Mouse (Mus musculus) macrophage (primary cell): ENCODE data around the gene Gm49320. TPM values are rescaled to one million over a fixed set of nuclear protein-coding genes. Genes with fewer than 3 reads are reported as not detected.
A peak's percentile ranks its signal among the peaks of the same experiment; 100 is the strongest.
"Not testable (repeated sequence)": the region's sequence is repeated elsewhere in the genome, so short reads cannot be mapped to it uniquely, and the experiment has no call there.

Experiments
- H3K27ac ChIP-seq: fragments of 350-480 bp; formaldehyde crosslinking; 2 replicates; pipeline ENCODE4 v1.9.0; 2021
- H3K36me3 ChIP-seq: fragments of 350-480 bp; formaldehyde crosslinking; 2 replicates; pipeline ENCODE4 v1.9.0; 2021; ENCODE audit errors: inconsistent target
- H3K4me3 ChIP-seq: fragments of 350-480 bp; formaldehyde crosslinking; 2 replicates; pipeline ENCODE4 v1.9.0; 2021; ENCODE audit errors: inconsistent target
- H3K79me2 ChIP-seq: fragments of 350-480 bp; formaldehyde crosslinking; 2 replicates; pipeline ENCODE4 v1.9.0; 2021; ENCODE audit errors: inconsistent target
- WGBS: methylation state at CpG from one replicate; pipeline ENCODE4 v1.1.7; 2026; ENCODE audit warnings: inconsistent platforms; ENCODE audit not compliant: missing documents; 5-methylcytosine and 5-hydroxymethylcytosine counted together
- polyA plus RNA-seq: library from polyadenylated mRNA; stranded (reverse); fragments of 250-400 nt; gene quantifications from 3 replicates; pipeline ENCODE4 v1.2.4, GENCODE M21; 2018; ENCODE audit warnings: inconsistent platforms

Gm49320 gene
- polyA plus RNA-seq, 1 experiment from 2014 or later: 0.22 TPM

- Histone ChIP-seq H3K4me3 (no peak overlapping the region), H3K79me2 (peaks cover 23% of the 10 kb centered on the region), H3K36me3 (peaks cover 53% of the 10 kb centered on the region), H3K27ac (no peak overlapping the region)
- WGBS: 96% methylated on average over 13 of the region's 13 CpGs
These were observed 7.1 kb downstream of the Gm49320 start for GRCm38 (mm10) chr8:4245737-4246136.

- H3K27ac ChIP-seq: no peak overlapping the region
- 97% methylated on average over 8 of the region's 8 CpGs for WGBS
- peaks cover 53% of the 10 kb centered on the region for H3K36me3 ChIP-seq
- peaks cover 8% of the 10 kb centered on the region; the same call in 1 of the 2 replicates for H3K79me2 ChIP-seq
- no peak overlapping the region for H3K4me3 ChIP-seq
These were observed 8.6 kb downstream of the Gm49320 start for GRCm38 (mm10) chr8:4247241-4247640.

GRCm38 (mm10) chr8:4247951-4248540, 9.4 kb downstream of the Gm49320 start, which contains the start of gene Tgfbr3l:
Tgfbr3l (plus strand) TSS chr8:4248214.
- Histone ChIP-seq H3K4me3 (no peak within 1 kb of the TSS), H3K36me3 (peaks cover 45% of the 10 kb centered on the region), H3K79me2 (no peaks in the 10 kb centered on the region; the same call in 1 of the 2 replicates), H3K27ac (no peak within 1 kb of the TSS)
- 97% methylated on average over 15 of the region's 15 CpGs for WGBS

- Histone ChIP-seq H3K4me3 (no peak overlapping the region), H3K79me2 (peaks cover 3% of the 10 kb centered on the region; the same call in 1 of the 2 replicates), H3K27ac (no peak overlapping the region), H3K36me3 (peaks cover 34% of the 10 kb centered on the region)
- WGBS: 84% methylated on average over 22 of the region's 29 CpGs
These were observed 10.5 kb downstream of the Gm49320 start for GRCm38 (mm10) chr8:4249213-4249612.

- 64% methylated on average over 23 of the region's 26 CpGs for WGBS
- Histone ChIP-seq H3K27ac (no peak overlapping the region), H3K79me2 (peaks cover 5% of the 10 kb centered on the region; the same call in 1 of the 2 replicates), H3K36me3 (peaks cover 30% of the 10 kb centered on the region), H3K4me3 (no peak overlapping the region)
These were observed 11.8 kb downstream of the Gm49320 start for GRCm38 (mm10) chr8:4250306-4250970.

- H3K36me3 ChIP-seq: peaks cover 24% of the 10 kb centered on the region; the same call in 1 of the 2 replicates
- 44% methylated on average over 8 of the region's 8 CpGs for WGBS
- peak overlapping the region; percentile 36 for H3K27ac ChIP-seq
- H3K4me3 ChIP-seq: peak overlapping the region; percentile 67
- H3K79me2 ChIP-seq: peaks cover 5% of the 10 kb centered on the region; the same call in 1 of the 2 replicates
These were observed 13.6 kb downstream of the Gm49320 start for GRCm38 (mm10) chr8:4252116-4252760.

- under 1% methylated on average over 64 of the region's 69 CpGs for WGBS
- Histone ChIP-seq H3K27ac (peak within 1 kb of the TSS; percentile 36), H3K36me3 (peaks cover 18% of the 10 kb centered on the region; the same call in 1 of the 2 replicates)
These were observed 14.5 kb downstream of the Gm49320 start, which contains the start of gene Snapc2 for GRCm38 (mm10) chr8:4252934-4253841. Snapc2 (plus strand) TSS chr8:4253080.

GRCm38 (mm10) chr8:4254001-4254400, 15.3 kb downstream of the Gm49320 start:
- peak overlapping the region; percentile 67 for H3K4me3 ChIP-seq

More at GRCm38 (mm10) chr8:4252934-4253841, 14.5 kb downstream of the Gm49320 start, which contains the start of gene Snapc2:
- peaks cover 5% of the 10 kb centered on the region; the same call in 1 of the 2 replicates for H3K79me2 ChIP-seq
- H3K4me3 ChIP-seq: peak within 1 kb of the TSS; percentile 67

GRCm38 (mm10) chr8:4255471-4255870, 16.8 kb downstream of the Gm49320 start:
- 94% methylated on average over 7 of the region's 7 CpGs for WGBS
- H3K27ac ChIP-seq, H3K4me3 ChIP-seq, H3K79me2 ChIP-seq: not testable (repeated sequence)
- peaks cover 23% of the 10 kb centered on the region; the same call in 1 of the 2 replicates for H3K36me3 ChIP-seq

More at GRCm38 (mm10) chr8:4254001-4254400, 15.3 kb downstream of the Gm49320 start:
- H3K27ac ChIP-seq: no peak overlapping the region
- peaks cover 18% of the 10 kb centered on the region; the same call in 1 of the 2 replicates for H3K36me3 ChIP-seq
- peaks cover 5% of the 10 kb centered on the region; the same call in 1 of the 2 replicates for H3K79me2 ChIP-seq
- WGBS: 75% methylated on average over 5 of the region's 6 CpGs

- no peak overlapping the region for H3K4me3 ChIP-seq
- 83% methylated on average over 4 of the region's 4 CpGs for WGBS
- H3K27ac ChIP-seq: no peak overlapping the region
- peaks cover 32% of the 10 kb centered on the region for H3K36me3 ChIP-seq
- H3K79me2 ChIP-seq: peaks cover 5% of the 10 kb centered on the region; the same call in 1 of the 2 replicates
These were observed 18.2 kb downstream of the Gm49320 start for GRCm38 (mm10) chr8:4256911-4257310.

GRCm38 (mm10) chr8:4257350-4257749, 18.7 kb downstream of the Gm49320 start:
- H3K79me2 ChIP-seq: peaks cover 5% of the 10 kb centered on the region; the same call in 1 of the 2 replicates
- no peak overlapping the region for H3K27ac ChIP-seq
- H3K4me3 ChIP-seq: no peak overlapping the region
- 97% methylated on average over 4 of the region's 4 CpGs for WGBS
- peaks cover 37% of the 10 kb centered on the region for H3K36me3 ChIP-seq

GRCm38 (mm10) chr8:4258233-4258632, 19.6 kb downstream of the Gm49320 start:
- no peak overlapping the region for H3K4me3 ChIP-seq
- H3K36me3 ChIP-seq: peaks cover 43% of the 10 kb centered on the region
- WGBS: 8% methylated on average over 35 of the region's 35 CpGs
- H3K27ac ChIP-seq: no peak overlapping the region
- peaks cover 5% of the 10 kb centered on the region; the same call in 1 of the 2 replicates for H3K79me2 ChIP-seq

- H3K4me3 ChIP-seq: no peak overlapping the region
- peaks cover 5% of the 10 kb centered on the region; the same call in 1 of the 2 replicates for H3K79me2 ChIP-seq
- WGBS: under 1% methylated on average over 31 of the region's 32 CpGs
- peaks cover 46% of the 10 kb centered on the region for H3K36me3 ChIP-seq
- H3K27ac ChIP-seq: no peak overlapping the region
These were observed 20.0 kb downstream of the Gm49320 start for GRCm38 (mm10) chr8:4258678-4259077.
